Mouse (Mus musculus) B cell, adult 2 months (primary cell): ENCODE results near the gene A730046J19Rik.

Source experiments
- DNase-seq, 2 experiments: peaks; one replicate each; pipeline ENCODE4 v3.0.0; 2022

The A730046J19Rik gene

GRCm38 (mm10) chrX:144153523-144153922 is at the start of gene A730046J19Rik:
Gene A730046J19Rik (plus strand): TSS chrX:144153695.
- DNase-seq = no peak

DNA sequence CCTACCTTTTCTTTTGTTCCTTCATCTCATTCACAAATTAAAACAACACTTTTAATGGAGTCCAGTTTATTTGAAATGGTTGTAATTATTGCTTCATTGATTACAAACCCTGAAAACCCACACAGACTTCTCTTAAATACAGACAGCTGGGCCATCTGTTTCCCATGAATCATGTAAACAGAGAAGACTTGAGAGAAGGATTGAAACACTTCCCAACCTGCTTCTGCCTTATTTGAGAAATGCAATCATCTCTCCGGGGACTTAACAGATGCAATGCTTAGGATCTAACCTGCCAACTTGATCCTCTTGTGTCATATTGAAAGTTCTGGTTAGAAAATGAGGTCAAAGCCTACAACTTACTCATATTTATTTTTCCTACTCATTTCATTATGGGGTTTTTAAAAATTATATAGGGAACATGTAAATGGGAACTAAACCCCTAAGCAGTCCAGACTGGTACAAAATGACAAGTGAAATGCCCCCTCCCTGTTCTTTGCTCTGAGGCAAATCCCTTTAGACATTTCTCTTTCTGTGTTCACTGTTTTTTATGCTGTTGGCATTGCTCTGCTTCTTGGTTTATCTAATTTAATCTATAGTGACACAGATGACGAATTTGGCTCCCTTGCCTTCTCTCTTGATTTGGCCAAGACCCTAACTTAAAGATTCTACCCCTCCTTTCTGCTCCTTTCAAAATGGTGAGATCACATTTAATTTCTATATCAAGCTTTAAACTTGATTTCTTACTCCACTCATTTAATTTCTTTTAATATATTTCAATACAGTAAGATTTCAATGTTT is 48.7 kb upstream of the A730046J19Rik start:
- no peak for DNase-seq

DNA sequence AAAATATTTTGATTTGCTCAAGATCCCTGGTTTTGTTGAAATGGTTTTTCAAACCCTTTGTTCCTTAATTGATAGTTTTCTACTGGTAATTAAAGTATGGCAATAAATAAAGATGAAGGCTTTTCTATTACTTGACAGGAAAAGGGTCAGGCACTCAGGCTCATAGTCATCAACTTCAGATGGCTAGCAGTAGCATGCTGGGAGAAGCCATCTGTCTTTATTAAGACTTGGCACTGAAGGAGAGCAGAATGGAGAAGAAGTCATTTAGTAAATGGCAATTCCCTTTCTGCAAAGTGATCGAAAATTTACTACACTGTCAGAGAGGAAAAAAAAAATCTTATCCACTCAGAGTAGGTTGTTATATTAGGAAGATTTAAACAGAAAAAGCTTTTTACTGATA is 17.2 kb upstream of the A730046J19Rik start:
- DNase-seq = no peak

GRCm38 (mm10) chrX:144149987-144150386 is 3.5 kb upstream of the A730046J19Rik start:
- DNase-seq = no peak

GRCm38 (mm10) chrX:144154111-144154510 is 616 bp downstream of the A730046J19Rik start:
- no peak for DNase-seq

- no peak for DNase-seq
These were observed 9.4 kb downstream of the A730046J19Rik start for GRCm38 (mm10) chrX:144162936-144163335.
